Mouse (Mus musculus) liver, adult 2 months (tissue): Measurements from ENCODE around the gene Agbl1. TPM values are rescaled to one million over a fixed set of nuclear protein-coding genes. Genes with fewer than 3 reads are reported as not detected.

Source experiments
- DNase-seq: peaks from one replicate; pipeline ENCODE4 v3.0.0-alpha.2; 2011; ENCODE audit warnings: low read depth, low spot score; ENCODE audit errors: extremely low read depth
- H3K27ac ChIP-seq: fragments of 200-500 bp; replicated peaks from 2 replicates; pipeline ENCODE4 v1.5.1; 2012; ENCODE audit warnings: low read depth, mild to moderate bottlenecking, control low read depth, inconsistent platforms, low read length; ENCODE audit not compliant: insufficient read depth
- H3K27me3 ChIP-seq: fragments of 200-500 bp; 2 replicates; pipeline ENCODE4 v1.6.1; 2012; ENCODE audit warnings: mild to moderate bottlenecking, moderate library complexity, low read length, inconsistent platforms; ENCODE audit not compliant: control insufficient read depth, insufficient read depth
- H3K36me3 ChIP-seq: fragments of 200-500 bp; 2 replicates; pipeline ENCODE4 v1.6.1; 2012; ENCODE audit warnings: low read length, inconsistent platforms; ENCODE audit not compliant: control insufficient read depth, insufficient read depth
- H3K4me1 ChIP-seq: fragments of 200-500 bp; 2 replicates; pipeline ENCODE4 v1.6.1; 2011; ENCODE audit warnings: low read length; ENCODE audit not compliant: control insufficient read depth, insufficient read depth
- H3K4me3 ChIP-seq: fragments of 200-500 bp; 2 replicates; pipeline ENCODE4 v1.5.1; 2011; ENCODE audit warnings: low read depth, mild to moderate bottlenecking, control low read depth, low read length, moderate library complexity; ENCODE audit not compliant: insufficient read depth
- H3K79me2 ChIP-seq: fragments of 200-500 bp; 2 replicates; pipeline ENCODE4 v1.6.1; 2012; ENCODE audit warnings: inconsistent platforms, mild to moderate bottlenecking, low read length, moderate library complexity; ENCODE audit not compliant: control insufficient read depth, insufficient read depth
- H3K9ac ChIP-seq: fragments of 200-500 bp; 2 replicates; pipeline ENCODE4 v1.6.1; 2012; ENCODE audit warnings: low read depth, mild to moderate bottlenecking, control low read depth, inconsistent platforms, low read length
- CTCF ChIP-seq: fragments of 200-500 bp; IDR thresholded peaks from 2 replicates; pipeline ENCODE4 v1.5.1; 2011; ENCODE audit warnings: low read depth, low read length, control low read depth
- POLR2A ChIP-seq: fragments of 200-500 bp; IDR thresholded peaks from 2 replicates; pipeline ENCODE4 v1.6.1; 2011; ENCODE audit warnings: low read length, control low read depth; ENCODE audit not compliant: insufficient read depth; ENCODE audit errors: extremely low read depth
- WGBS: fragments of 180-500 bp; shearing (Covaris S2); methylation state at CpG from one replicate; pipeline ENCODE4 v1.1.7; 2018; 5-methylcytosine and 5-hydroxymethylcytosine counted together
- polyA plus RNA-seq: library from polyadenylated mRNA; depleted of rRNA; stranded (reverse); fragments of >200 nt; gene quantifications from 2 replicates; pipeline ENCODE4 v1.2.3, GENCODE M21; 2012
- total RNA-seq: library from RNA; depleted of rRNA; stranded (reverse); fragments of >200 nt; gene quantifications from 2 replicates; pipeline ENCODE4 v1.2.3, GENCODE M21; 2014

Agbl1 gene
- total and polyA plus RNA-seq, 2 experiments, result not detected

DNA sequence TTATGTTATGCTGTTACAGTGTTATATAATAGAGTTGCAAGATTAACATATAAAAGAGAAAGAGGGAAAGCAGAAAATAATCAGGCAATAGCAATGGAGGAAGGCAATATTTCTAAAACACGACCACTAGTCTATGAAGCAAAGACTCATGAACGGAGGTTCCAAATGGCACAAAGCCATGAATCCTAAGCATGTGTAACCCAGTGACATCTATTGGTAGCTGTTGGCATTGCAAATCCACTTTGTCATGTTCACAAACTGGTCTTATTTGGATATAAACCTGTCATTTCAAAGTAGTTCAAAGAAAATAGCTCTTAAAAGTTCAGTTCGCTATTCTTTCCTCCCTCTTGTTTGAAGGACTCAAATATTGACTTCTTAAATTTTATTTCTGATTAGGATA lies 124.8 kb downstream of the Agbl1 start:
- DNase-seq, result peak; percentile 46
- TF ChIP-seq POLR2A (no peak), CTCF (0 out of 2 replicates have a peak, but pooled peaks have one; percentile 14)
- no peaks in the 10 kb centered on the region for H3K79me2 ChIP-seq
- H3K4me1 ChIP-seq, result no peaks in the 10 kb centered on the region
- H3K9ac ChIP-seq, result no peak overlapping the region
- 11% methylated on average over 3 of the region's 3 CpGs for WGBS
- no peaks in the 10 kb centered on the region for H3K27me3 ChIP-seq
- H3K36me3 ChIP-seq, result no peaks in the 10 kb centered on the region
- no peak overlapping the region for H3K27ac ChIP-seq
- H3K4me3 ChIP-seq, result no peak overlapping the region

- Histone ChIP-seq H3K4me3 (no peak overlapping the region), H3K79me2 (no peaks in the 10 kb centered on the region), H3K36me3 (no peaks in the 10 kb centered on the region), H3K27me3 (no peaks in the 10 kb centered on the region), H3K4me1 (no peaks in the 10 kb centered on the region), H3K9ac (no peak overlapping the region), H3K27ac (no peak overlapping the region)
- no peak for DNase-seq
- no peak for TF ChIP-seq CTCF
- TF ChIP-seq POLR2A, result no peak
- WGBS, result 74% methylated on average over 4 of the region's 4 CpGs
Measured at GRCm38 (mm10) chr7:76371269-76371668, 141.6 kb downstream of the Agbl1 start.

DNA sequence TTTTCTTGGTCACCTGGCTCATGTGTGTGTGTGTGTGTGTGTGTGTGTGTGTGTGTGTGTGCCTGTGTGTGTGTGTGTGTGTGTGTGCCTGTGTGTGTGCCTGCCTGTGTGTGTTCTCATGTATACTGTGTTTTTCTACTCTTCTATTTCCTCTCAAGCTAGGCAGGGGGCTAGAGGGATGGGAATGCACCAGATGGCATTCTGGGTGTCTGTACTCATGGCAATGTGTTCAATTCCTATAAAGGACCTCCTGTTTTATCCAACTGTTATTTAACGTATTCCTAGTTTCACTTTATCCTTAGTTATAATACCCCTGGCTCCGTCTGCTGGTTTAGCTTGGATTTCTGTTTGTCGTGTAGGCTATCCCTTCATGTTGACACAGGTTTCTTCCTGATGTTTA lies 149.8 kb downstream of the Agbl1 start:
- H3K27ac ChIP-seq, result no peak overlapping the region
- H3K36me3 ChIP-seq, result no peaks in the 10 kb centered on the region
- no peak for TF ChIP-seq CTCF
- TF ChIP-seq POLR2A, result no peak
- no peak overlapping the region for H3K4me3 ChIP-seq
- H3K4me1 ChIP-seq, result no peaks in the 10 kb centered on the region
- no peaks in the 10 kb centered on the region for H3K79me2 ChIP-seq
- DNase-seq, result no peak
- 84% methylated on average over 3 of the region's 3 CpGs for WGBS
- H3K9ac ChIP-seq, result no peak overlapping the region
- no peaks in the 10 kb centered on the region for H3K27me3 ChIP-seq

- no peaks in the 10 kb centered on the region for H3K36me3 ChIP-seq
- no peaks in the 10 kb centered on the region for H3K79me2 ChIP-seq
- no peak for TF ChIP-seq POLR2A
- H3K9ac ChIP-seq, result no peak overlapping the region
- WGBS, result 67% methylated on average over 2 of the region's 2 CpGs
- no peaks in the 10 kb centered on the region for H3K27me3 ChIP-seq
- no peak overlapping the region for H3K27ac ChIP-seq
- DNase-seq, result no peak
- no peaks in the 10 kb centered on the region for H3K4me1 ChIP-seq
- no peak overlapping the region for H3K4me3 ChIP-seq
Measured at GRCm38 (mm10) chr7:76381986-76382385, 152.3 kb downstream of the Agbl1 start.

- WGBS, result 86% methylated on average over 5 of the region's 5 CpGs
- H3K27me3 ChIP-seq, result no peaks in the 10 kb centered on the region
- no peak for DNase-seq
- H3K79me2 ChIP-seq, result no peaks in the 10 kb centered on the region
- H3K4me1 ChIP-seq, result no peaks in the 10 kb centered on the region; the same call in 1 of the 2 replicates
- no peak overlapping the region for H3K4me3 ChIP-seq
- no peak overlapping the region for H3K9ac ChIP-seq
- H3K27ac ChIP-seq, result no peak overlapping the region
- no peaks in the 10 kb centered on the region for H3K36me3 ChIP-seq
- TF ChIP-seq CTCF (no peak), POLR2A (no peak)
Measured at GRCm38 (mm10) chr7:76389240-76389639, 159.6 kb downstream of the Agbl1 start.

DNA sequence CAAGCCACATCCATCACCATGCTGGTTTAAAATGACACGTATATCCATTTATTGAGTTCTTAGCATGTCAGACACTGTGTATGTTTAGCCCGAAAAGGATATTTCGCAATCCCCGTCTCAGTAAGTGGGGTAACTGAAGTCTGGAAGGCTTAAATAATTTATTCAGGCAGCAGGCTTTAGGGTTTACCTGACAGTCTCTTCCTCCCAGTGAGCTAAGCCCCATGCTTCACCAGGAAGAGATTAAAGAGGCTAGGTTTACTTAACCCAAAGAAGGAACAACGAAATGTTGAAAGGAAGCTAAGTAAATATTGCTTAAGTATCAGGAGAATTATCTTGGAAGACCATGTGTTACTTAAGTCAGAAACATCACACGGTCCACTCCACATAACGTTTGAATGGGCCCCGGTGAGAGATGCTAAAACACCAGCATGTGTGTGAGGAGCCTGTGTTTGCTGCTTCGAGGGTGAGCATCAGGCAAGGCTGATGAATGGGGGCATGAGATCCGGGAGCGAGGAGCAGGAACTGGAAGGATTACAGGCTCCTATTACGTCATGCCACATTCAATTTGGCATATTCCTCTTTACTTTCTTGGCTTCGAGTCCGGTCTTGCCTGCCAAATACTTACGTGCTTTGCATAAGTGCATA lies 162.7 kb downstream of the Agbl1 start:
- DNase-seq, result no peak
- no peaks in the 10 kb centered on the region for H3K36me3 ChIP-seq
- 8% methylated on average over 15 of the region's 15 CpGs for WGBS
- TF ChIP-seq POLR2A (no peak), CTCF (no peak)
- no peak overlapping the region for H3K4me3 ChIP-seq
- no peak overlapping the region for H3K27ac ChIP-seq
- no peaks in the 10 kb centered on the region; the same call in 1 of the 2 replicates for H3K4me1 ChIP-seq
- H3K79me2 ChIP-seq, result no peaks in the 10 kb centered on the region
- H3K9ac ChIP-seq, result no peak overlapping the region
- no peaks in the 10 kb centered on the region for H3K27me3 ChIP-seq
